Mouse (Mus musculus) intestine, embryonic 14.5 days (tissue): ENCODE results near the gene 4933406M09Rik. TPM values are rescaled to one million over a fixed set of nuclear protein-coding genes. Genes with fewer than 3 reads are reported as not detected.

Experiments
- ATAC-seq: fragments of 200-750 bp; cut with Nextera tagmentation; replicated peaks from 2 replicates; pipeline ENCODE4 v1.8.0; 2017; ENCODE audit warnings: low read depth, moderate number of reproducible peaks, moderate TSS enrichment, moderate library complexity; ENCODE audit not compliant: low FRiP score, low TSS enrichment
- DNase-seq: peaks from one replicate; pipeline ENCODE4 v3.0.0-alpha.2; 2018; ENCODE audit warnings: low spot score
- H3K27ac ChIP-seq: fragments of 300-500 bp; sonication (generic); 2 replicates; pipeline ENCODE4 v1.5.1; 2014; ENCODE audit warnings: low read depth, mild to moderate bottlenecking, control low read depth
- H3K27me3 ChIP-seq: fragments of 300-500 bp; sonication (generic); replicated peaks from 2 replicates; pipeline ENCODE4 v1.6.1; 2014; ENCODE audit warnings: low read length, control low read depth; ENCODE audit not compliant: control insufficient read depth, insufficient read depth
- H3K36me3 ChIP-seq: fragments of 300-500 bp; sonication (generic); 2 replicates; pipeline ENCODE4 v1.6.1; 2014; ENCODE audit warnings: low read length, control low read depth; ENCODE audit not compliant: control insufficient read depth, insufficient read depth
- H3K4me1 ChIP-seq: fragments of 300-500 bp; sonication (generic); replicated peaks from 2 replicates; pipeline ENCODE4 v1.6.1; 2014; ENCODE audit warnings: low read length, control low read depth, mixed read lengths; ENCODE audit not compliant: control insufficient read depth, insufficient read depth
- H3K4me2 ChIP-seq: fragments of 300-500 bp; sonication (generic); 2 replicates; pipeline ENCODE4 v1.6.1; 2014; ENCODE audit warnings: low read length
- H3K4me3 ChIP-seq: fragments of 300-500 bp; sonication (generic); 2 replicates; pipeline ENCODE4 v1.5.1; 2014; ENCODE audit warnings: low read depth, low read length, control low read depth, mixed read lengths
- H3K9ac ChIP-seq: fragments of 300-500 bp; sonication (generic); 2 replicates; pipeline ENCODE4 v1.6.1; 2014; ENCODE audit warnings: mild to moderate bottlenecking, low read length
- H3K9me3 ChIP-seq: fragments of 300-500 bp; sonication (generic); 2 replicates; pipeline ENCODE4 v1.6.1; 2016; ENCODE audit warnings: low read length, control low read depth; ENCODE audit not compliant: control insufficient read depth
- WGBS: fragments of 180-500 bp; shearing (Covaris S2); extraction: QIAGEN DNeasy Blood & Tissue Kit; methylation state at CpG from one replicate; pipeline ENCODE4 v1.1.7; 2014; 5-methylcytosine and 5-hydroxymethylcytosine counted together
- polyA plus RNA-seq: library from polyadenylated mRNA; unstranded; fragments of >200 nt; fragmentation: Nextera tagmentation; extraction: Ambion mirVana; gene quantifications from 2 replicates; pipeline ENCODE4 v1.2.1, GENCODE M21; 2014

Gene 4933406M09Rik
- polyA plus RNA-seq, 1 experiment from 2014 or later = not detected

- H3K4me1 ChIP-seq = peaks cover 7% of the 10 kb centered on the region
- H3K4me2 ChIP-seq = no peak overlapping the region
- peaks cover 25% of the 10 kb centered on the region for H3K36me3 ChIP-seq
- DNase-seq (no peak), ATAC-seq (no peak)
- no peak overlapping the region for H3K4me3 ChIP-seq
- no peak overlapping the region for H3K9ac ChIP-seq
- H3K27ac ChIP-seq = no peak overlapping the region
- H3K27me3 ChIP-seq = no peaks in the 10 kb centered on the region
- WGBS = 84% methylated on average over 4 of the region's 4 CpGs
- no peaks in the 10 kb centered on the region for H3K9me3 ChIP-seq
These were observed 22.5 kb upstream of the 4933406M09Rik start for GRCm38 (mm10) chr1:134363194-134363593.

- no peak for DNase-seq
- H3K36me3 ChIP-seq = peaks cover 2% of the 10 kb centered on the region; the same call in 1 of the 2 replicates
- H3K27me3 ChIP-seq = no peaks in the 10 kb centered on the region
- no peak overlapping the region for H3K27ac ChIP-seq
- peaks cover 6% of the 10 kb centered on the region for H3K4me1 ChIP-seq
- no peak for ATAC-seq
- H3K4me2 ChIP-seq = no peak overlapping the region
- H3K9ac ChIP-seq = no peak overlapping the region
- WGBS = 58% methylated on average over 5 of the region's 5 CpGs
- H3K4me3 ChIP-seq = no peak overlapping the region
- peaks cover 2% of the 10 kb centered on the region; the same call in 1 of the 2 replicates for H3K9me3 ChIP-seq
These were observed 20.2 kb upstream of the 4933406M09Rik start for GRCm38 (mm10) chr1:134365491-134365890.

DNA sequence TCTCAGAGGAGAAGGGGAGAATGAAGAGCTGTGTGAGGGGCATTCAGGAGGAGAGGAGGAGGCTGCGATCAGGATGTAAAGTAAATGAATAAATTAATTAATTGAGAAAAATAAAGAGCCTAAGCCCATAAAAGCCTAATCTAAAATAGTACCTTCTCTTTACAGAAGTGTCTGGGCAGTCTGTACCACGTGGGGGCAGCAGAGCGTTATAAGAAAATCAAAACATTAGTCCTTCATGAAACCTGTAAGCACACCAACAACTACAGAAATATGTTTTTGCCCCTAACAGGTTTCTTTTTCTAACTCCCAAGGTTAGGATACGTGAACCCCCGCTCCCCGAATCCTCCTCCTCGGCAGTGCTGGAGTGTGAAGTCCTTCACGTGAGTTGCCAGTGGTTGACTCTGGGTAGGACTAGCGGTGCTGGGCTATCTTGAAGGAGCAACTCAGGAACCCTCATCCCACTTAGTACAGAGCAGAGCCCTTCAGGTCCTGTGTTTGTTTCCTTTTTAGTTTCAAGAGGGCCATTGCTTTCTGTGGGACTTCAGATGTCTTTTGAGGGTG is 16.9 kb upstream of the 4933406M09Rik start:
- H3K27ac ChIP-seq = no peak overlapping the region
- no peaks in the 10 kb centered on the region for H3K4me1 ChIP-seq
- H3K27me3 ChIP-seq = no peaks in the 10 kb centered on the region
- H3K36me3 ChIP-seq = no peaks in the 10 kb centered on the region
- 53% methylated on average over 9 of the region's 9 CpGs for WGBS
- DNase-seq (peak; percentile 78), ATAC-seq (no peak)
- H3K4me3 ChIP-seq = no peak overlapping the region
- no peak overlapping the region for H3K9ac ChIP-seq
- no peak overlapping the region for H3K4me2 ChIP-seq
- H3K9me3 ChIP-seq = peaks cover 4% of the 10 kb centered on the region; the same call in 1 of the 2 replicates

DNA sequence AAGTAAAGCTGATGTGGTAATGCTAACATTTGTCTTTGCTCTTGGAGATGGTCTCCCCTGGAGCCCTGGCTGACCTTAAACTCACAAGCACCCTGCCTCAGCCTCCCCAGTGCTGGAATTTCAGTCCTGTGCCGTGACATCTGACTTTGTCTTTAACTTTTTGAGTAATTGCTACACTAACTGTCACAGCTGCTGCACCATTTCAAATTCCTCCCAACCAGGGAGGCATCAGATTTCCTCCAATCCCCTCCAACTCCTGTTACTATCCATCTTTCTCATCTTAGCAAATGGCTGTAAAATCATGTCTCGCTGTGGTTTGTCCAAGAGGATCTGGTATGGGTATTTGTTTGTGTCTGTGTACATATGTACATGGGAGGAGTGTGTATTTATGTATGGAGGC is 11.6 kb upstream of the 4933406M09Rik start:
- no peak overlapping the region for H3K4me3 ChIP-seq
- H3K4me2 ChIP-seq = no peak overlapping the region
- H3K4me1 ChIP-seq = no peaks in the 10 kb centered on the region
- no peaks in the 10 kb centered on the region for H3K27me3 ChIP-seq
- H3K27ac ChIP-seq = no peak overlapping the region
- ATAC-seq (no peak), DNase-seq (no peak)
- peaks cover 4% of the 10 kb centered on the region; the same call in 1 of the 2 replicates for H3K9me3 ChIP-seq
- H3K36me3 ChIP-seq = no peaks in the 10 kb centered on the region
- no peak overlapping the region for H3K9ac ChIP-seq
- 75% methylated on average over 2 of the region's 2 CpGs for WGBS

- no peak for DNase-seq
- no peak overlapping the region; the same call in 1 of the 2 replicates for H3K4me2 ChIP-seq
These were observed 4.7 kb upstream of the 4933406M09Rik start for GRCm38 (mm10) chr1:134381051-134381450.

GRCm38 (mm10) chr1:134381795-134382625 is 3.7 kb upstream of the 4933406M09Rik start:
- Histone ChIP-seq H3K27ac (0 out of 2 replicates have a peak overlapping the region, but pooled peaks have one; percentile 43), H3K4me2 (peak overlapping the region; percentile 62), H3K36me3 (no peaks in the 10 kb centered on the region), H3K4me1 (no peaks in the 10 kb centered on the region; the same call in 1 of the 2 replicates), H3K4me3 (peak overlapping the region; percentile 20), H3K9me3 (no peaks in the 10 kb centered on the region), H3K9ac (peak overlapping the region; percentile 45), H3K27me3 (no peaks in the 10 kb centered on the region)
- 4% methylated on average over 19 of the region's 19 CpGs for WGBS
- DNase-seq (peak; percentile 63), ATAC-seq (no peak)

More at GRCm38 (mm10) chr1:134381051-134381450, 4.7 kb upstream of the 4933406M09Rik start:
- Histone ChIP-seq H3K9me3 (no peaks in the 10 kb centered on the region), H3K27ac (no peak overlapping the region), H3K36me3 (no peaks in the 10 kb centered on the region), H3K4me3 (no peak overlapping the region), H3K27me3 (no peaks in the 10 kb centered on the region), H3K4me1 (no peaks in the 10 kb centered on the region; the same call in 1 of the 2 replicates), H3K9ac (no peak overlapping the region)
- no peak for ATAC-seq
- WGBS = 69% methylated on average over 2 of the region's 2 CpGs

- DNase-seq (no peak), ATAC-seq (no peak)
- no peak overlapping the region for H3K9ac ChIP-seq
- H3K27ac ChIP-seq = no peak overlapping the region
- H3K4me2 ChIP-seq = no peak overlapping the region
- H3K4me1 ChIP-seq = no peaks in the 10 kb centered on the region; the same call in 1 of the 2 replicates
- no peaks in the 10 kb centered on the region for H3K9me3 ChIP-seq
- H3K27me3 ChIP-seq = no peaks in the 10 kb centered on the region
- no peak overlapping the region for H3K4me3 ChIP-seq
- H3K36me3 ChIP-seq = no peaks in the 10 kb centered on the region
- WGBS = 77% methylated on average over 4 of the region's 4 CpGs
These were observed 1.2 kb upstream of the 4933406M09Rik start for GRCm38 (mm10) chr1:134384581-134384980.

DNA sequence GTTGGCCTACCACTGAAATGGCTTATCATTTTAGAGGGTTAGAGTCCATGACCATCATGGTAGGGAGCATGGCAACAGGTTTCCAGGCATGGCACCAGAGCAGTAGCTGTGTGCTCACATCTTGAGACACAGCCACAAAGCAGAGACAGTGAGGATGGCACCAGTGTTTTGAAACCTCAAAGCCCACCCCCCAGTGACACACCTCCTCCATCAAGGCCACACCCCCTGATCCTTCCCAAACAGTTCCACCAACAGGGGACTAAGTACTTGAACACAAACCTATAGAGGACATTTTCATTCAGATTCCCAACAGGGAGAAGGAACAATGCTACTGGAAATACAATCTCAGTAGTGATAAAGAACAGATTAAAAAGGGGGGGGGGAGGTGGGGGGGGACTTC is 564 bp upstream of the 4933406M09Rik start:
- Histone ChIP-seq H3K4me2 (no peak overlapping the region), H3K9me3 (no peaks in the 10 kb centered on the region), H3K4me3 (no peak overlapping the region), H3K27me3 (no peaks in the 10 kb centered on the region), H3K9ac (no peak overlapping the region), H3K27ac (no peak overlapping the region), H3K4me1 (no peaks in the 10 kb centered on the region; the same call in 1 of the 2 replicates), H3K36me3 (no peaks in the 10 kb centered on the region)
- ATAC-seq (no peak), DNase-seq (no peak)
